Mouse (Mus musculus): ENCODE data around the gene Tnfrsf17. TPM values are rescaled to one million over a fixed set of nuclear protein-coding genes. Genes with fewer than 3 reads are reported as not detected.
"Not testable (repeated sequence)": the region's sequence is repeated elsewhere in the genome, so short reads cannot be mapped to it uniquely, and the experiment has no call there.

Tnfrsf17 gene
- not detected in 2 replicates for polyA plus RNA-seq (2015; fragmentation: Nextera tagmentation; extraction: Ambion mirVana)

DNA sequence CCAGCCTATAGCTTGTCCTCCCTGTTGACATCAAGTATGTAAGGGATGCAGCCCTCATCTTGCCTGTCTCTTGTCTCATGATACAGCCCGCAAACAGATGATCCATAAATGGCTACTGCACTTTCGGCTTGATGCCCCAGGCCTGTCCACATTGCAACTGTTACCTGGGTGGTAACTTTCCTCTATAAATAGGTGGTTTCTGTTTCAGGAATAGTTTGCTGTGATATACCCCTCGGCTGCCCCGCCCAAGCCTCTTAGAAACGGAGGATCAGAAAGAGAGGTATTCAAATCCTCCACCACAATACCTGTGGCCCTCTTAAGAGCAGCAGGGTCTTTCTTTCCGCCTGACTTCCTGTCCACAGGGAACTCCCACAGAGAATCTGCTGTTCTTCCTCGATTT, at the start of gene Tnfrsf17:
Tnfrsf17 (plus strand) TSS at position 301 of the 400 bp plus-strand sequence.
- H3K9ac ChIP-seq: no peak within 1 kb of the TSS
- no peak within 1 kb of the TSS for H3K4me2 ChIP-seq
- ATAC-seq (ENCODE audit: low read depth): no peak
- no peak within 1 kb of the TSS for H3K27ac ChIP-seq
- H3K4me3 ChIP-seq (replicated peaks): no peak within 1 kb of the TSS
- no peaks in the 10 kb centered on the region for H3K4me1 ChIP-seq (replicated peaks)
- DNase-seq: no peak
- no peaks in the 10 kb centered on the region for H3K36me3 ChIP-seq
- 61% methylated on average over 7 of the region's 7 CpGs for WGBS (ENCODE audit: insufficient replicate concordance)
- no peaks in the 10 kb centered on the region for H3K9me3 ChIP-seq (replicated peaks)
- H3K27me3 ChIP-seq: no peaks in the 10 kb centered on the region

DNA sequence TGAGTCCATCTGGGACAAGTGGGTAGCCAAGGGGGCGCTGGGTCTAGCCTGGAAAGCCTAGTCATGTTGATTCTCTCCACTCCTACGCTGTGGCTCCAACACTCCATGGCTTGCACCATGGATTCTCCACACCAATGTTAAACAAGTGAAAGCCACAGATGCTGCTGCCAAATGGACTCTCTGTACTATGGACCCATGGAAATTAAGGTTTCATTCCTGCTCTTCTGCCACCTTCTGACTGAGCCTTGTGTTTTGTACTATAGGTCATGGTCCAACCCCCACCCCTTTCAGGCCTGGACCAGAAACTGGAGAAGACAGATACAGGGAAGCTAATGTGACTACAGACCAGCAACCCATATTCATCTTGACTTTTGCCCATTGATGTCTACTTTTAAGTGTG, 47.1 kb upstream of the Tnfrsf17 start:
- Histone ChIP-seq H3K9ac (no peak overlapping the region), H3K4me1 (replicated peaks) (peaks cover 23% of the 10 kb centered on the region), H3K27ac (no peak overlapping the region), H3K9me3 (replicated peaks) (no peaks in the 10 kb centered on the region), H3K4me3 (replicated peaks) (no peak overlapping the region), H3K36me3 (no peaks in the 10 kb centered on the region), H3K27me3 (no peaks in the 10 kb centered on the region), H3K4me2 (no peak overlapping the region)
- ATAC-seq (ENCODE audit: low read depth) (no peak), DNase-seq (no peak)
- 67% methylated on average over 2 of the region's 2 CpGs for WGBS (ENCODE audit: insufficient replicate concordance)

- no peak overlapping the region for H3K4me2 ChIP-seq
- WGBS (ENCODE audit: insufficient replicate concordance): 44% methylated on average over 6 of the region's 6 CpGs
- H3K27ac ChIP-seq: peak overlapping the region; percentile 93
- no peaks in the 10 kb centered on the region for H3K36me3 ChIP-seq
- H3K4me1 ChIP-seq (replicated peaks): peaks cover 27% of the 10 kb centered on the region
- 0 out of 2 replicates have a peak overlapping the region, but pooled peaks have one; percentile 47 for H3K9ac ChIP-seq
- H3K27me3 ChIP-seq: no peaks in the 10 kb centered on the region
- ATAC-seq (ENCODE audit: low read depth) (no peak), DNase-seq (no peak)
- no peak overlapping the region for H3K4me3 ChIP-seq (replicated peaks)
- no peaks in the 10 kb centered on the region for H3K9me3 ChIP-seq (replicated peaks)
These were observed 43.8 kb upstream of the Tnfrsf17 start for GRCm38 (mm10) chr16:11269808-11270207.

GRCm38 (mm10) chr16:11270642-11271041, 43.0 kb upstream of the Tnfrsf17 start:
- Histone ChIP-seq H3K36me3 (no peaks in the 10 kb centered on the region), H3K4me1 (replicated peaks) (peaks cover 27% of the 10 kb centered on the region), H3K4me2 (peak overlapping the region; percentile 44), H3K9me3 (replicated peaks) (no peaks in the 10 kb centered on the region), H3K4me3 (replicated peaks) (no peak overlapping the region), H3K27ac (peak overlapping the region; percentile 93), H3K27me3 (no peaks in the 10 kb centered on the region), H3K9ac (peak overlapping the region; percentile 61)
- 17% methylated on average over 2 of the region's 2 CpGs for WGBS (ENCODE audit: insufficient replicate concordance)
- DNase-seq: peak; percentile 71
- ATAC-seq (ENCODE audit: low read depth): peak; percentile 100

DNA sequence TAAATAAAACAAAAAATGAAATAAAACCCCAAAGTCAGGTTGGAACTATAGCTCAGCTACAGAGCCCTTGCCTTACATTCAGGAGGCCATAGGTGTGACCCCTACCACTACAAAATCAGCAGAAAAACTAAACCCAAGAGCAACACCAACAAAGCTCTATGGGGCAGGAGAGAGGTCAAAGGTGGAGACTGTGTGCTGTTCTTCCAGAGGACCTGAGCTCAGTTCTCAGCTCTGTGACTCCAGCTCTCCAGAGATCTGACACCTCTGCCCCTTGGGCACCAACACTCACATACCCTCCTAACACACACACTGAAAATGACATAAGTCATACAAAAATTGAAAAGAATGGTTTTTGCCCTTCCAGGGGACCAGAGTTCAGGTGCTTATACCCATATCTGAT, 42.5 kb upstream of the Tnfrsf17 start:
- no peak overlapping the region for H3K4me3 ChIP-seq (replicated peaks)
- peak overlapping the region; percentile 61 for H3K9ac ChIP-seq
- H3K9me3 ChIP-seq (replicated peaks): no peaks in the 10 kb centered on the region
- H3K4me1 ChIP-seq (replicated peaks): peaks cover 27% of the 10 kb centered on the region
- H3K36me3 ChIP-seq: no peaks in the 10 kb centered on the region
- peak overlapping the region; percentile 93 for H3K27ac ChIP-seq
- no peak for DNase-seq
- ATAC-seq (ENCODE audit: low read depth): peak; percentile 45
- H3K4me2 ChIP-seq: peak overlapping the region; percentile 44
- H3K27me3 ChIP-seq: no peaks in the 10 kb centered on the region

DNA sequence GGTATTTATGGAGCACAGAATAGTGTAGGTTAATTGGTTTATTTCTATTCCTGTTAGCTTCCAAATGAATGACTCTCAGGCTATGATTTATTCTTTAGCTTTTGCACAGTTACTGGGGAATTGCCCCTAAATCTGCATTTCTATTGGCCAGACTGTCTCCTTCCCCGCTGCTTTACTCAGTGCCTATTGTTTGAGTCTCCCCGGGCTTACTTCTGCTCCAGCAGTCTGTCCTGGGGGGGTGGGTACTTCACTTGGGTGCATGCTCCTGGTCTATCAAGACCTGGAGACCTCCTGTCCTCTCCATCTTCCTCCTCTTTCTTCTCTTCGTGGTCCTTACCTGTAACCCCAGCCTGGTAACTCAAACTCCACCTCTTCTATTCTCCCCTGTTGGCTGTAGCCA, 36.7 kb upstream of the Tnfrsf17 start:
- no peak for DNase-seq
- no peak overlapping the region for H3K4me3 ChIP-seq (replicated peaks)
- peaks cover 8% of the 10 kb centered on the region for H3K4me1 ChIP-seq (replicated peaks)

GRCm38 (mm10) chr16:11278778-11279177, 34.8 kb upstream of the Tnfrsf17 start:
- H3K27me3 ChIP-seq: no peaks in the 10 kb centered on the region
- 55% methylated on average over 6 of the region's 6 CpGs for WGBS (ENCODE audit: insufficient replicate concordance)
- H3K9ac ChIP-seq: no peak overlapping the region
- H3K9me3 ChIP-seq (replicated peaks): no peaks in the 10 kb centered on the region
- H3K4me3 ChIP-seq (replicated peaks): no peak overlapping the region
- H3K36me3 ChIP-seq: no peaks in the 10 kb centered on the region
- no peak overlapping the region for H3K27ac ChIP-seq
- peaks cover 7% of the 10 kb centered on the region for H3K4me1 ChIP-seq (replicated peaks)
- DNase-seq (no peak), ATAC-seq (ENCODE audit: low read depth) (no peak)
- no peak overlapping the region for H3K4me2 ChIP-seq

More for the DNA sequence above, 36.7 kb upstream of the Tnfrsf17 start:
- H3K4me2 ChIP-seq: no peak overlapping the region
- no peaks in the 10 kb centered on the region for H3K36me3 ChIP-seq
- no peak for ATAC-seq (ENCODE audit: low read depth)
- H3K27ac ChIP-seq: no peak overlapping the region
- H3K9me3 ChIP-seq (replicated peaks): no peaks in the 10 kb centered on the region
- no peaks in the 10 kb centered on the region for H3K27me3 ChIP-seq
- 58% methylated on average over 3 of the region's 3 CpGs for WGBS (ENCODE audit: insufficient replicate concordance)
- H3K9ac ChIP-seq: no peak overlapping the region

- WGBS (ENCODE audit: insufficient replicate concordance): 81% methylated on average over 5 of the region's 5 CpGs
- H3K27ac ChIP-seq: no peak overlapping the region
These were observed 30.9 kb upstream of the Tnfrsf17 start for GRCm38 (mm10) chr16:11282655-11283232.

GRCm38 (mm10) chr16:11284881-11285280, 28.7 kb upstream of the Tnfrsf17 start:
- Histone ChIP-seq H3K9me3 (replicated peaks) (no peaks in the 10 kb centered on the region; the same call in 1 of the 2 replicates), H3K27me3 (no peaks in the 10 kb centered on the region), H3K4me1 (replicated peaks) (peaks cover 15% of the 10 kb centered on the region), H3K4me3 (replicated peaks) (no peak overlapping the region), H3K36me3 (no peaks in the 10 kb centered on the region), H3K27ac (no peak overlapping the region), H3K4me2 (no peak overlapping the region), H3K9ac (no peak overlapping the region)
- ATAC-seq (ENCODE audit: low read depth) (no peak), DNase-seq (no peak)
- 51% methylated on average over 2 of the region's 2 CpGs for WGBS (ENCODE audit: insufficient replicate concordance)

More at GRCm38 (mm10) chr16:11282655-11283232, 30.9 kb upstream of the Tnfrsf17 start:
- no peak for DNase-seq
- no peak for ATAC-seq (ENCODE audit: low read depth)
- Histone ChIP-seq H3K27me3 (no peaks in the 10 kb centered on the region), H3K9me3 (replicated peaks) (no peaks in the 10 kb centered on the region), H3K4me1 (replicated peaks) (peaks cover 23% of the 10 kb centered on the region), H3K36me3 (no peaks in the 10 kb centered on the region), H3K4me3 (replicated peaks) (no peak overlapping the region), H3K4me2 (no peak overlapping the region), H3K9ac (no peak overlapping the region)

DNA sequence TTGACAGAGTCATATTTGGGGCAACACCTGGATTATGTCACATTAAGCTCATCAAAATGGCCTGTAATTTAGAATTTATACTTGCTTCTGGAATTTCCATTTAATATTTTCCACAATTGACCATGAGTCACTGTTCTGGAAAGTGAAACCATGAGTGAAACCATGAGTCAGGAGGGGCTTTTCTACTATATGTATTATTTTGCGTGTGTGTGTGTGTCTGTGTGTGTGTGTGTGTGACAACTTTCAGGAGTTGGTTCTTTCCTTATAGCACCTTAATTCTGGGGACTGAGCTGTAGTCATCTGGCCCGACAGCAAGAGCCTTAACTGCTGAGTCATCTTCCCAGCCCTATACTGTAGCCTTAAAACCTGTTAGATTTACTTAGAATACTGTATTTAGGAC, 27.7 kb upstream of the Tnfrsf17 start:
- Histone ChIP-seq H3K27me3 (no peaks in the 10 kb centered on the region), H3K4me3 (replicated peaks) (no peak overlapping the region), H3K9me3 (replicated peaks) (peaks cover 9% of the 10 kb centered on the region), H3K27ac (no peak overlapping the region), H3K4me1 (replicated peaks) (peaks cover 15% of the 10 kb centered on the region), H3K4me2 (no peak overlapping the region), H3K36me3 (no peaks in the 10 kb centered on the region), H3K9ac (no peak overlapping the region)
- 60% methylated on average over 2 of the region's 2 CpGs for WGBS (ENCODE audit: insufficient replicate concordance)
- no peak for ATAC-seq (ENCODE audit: low read depth)
- peak; percentile 15 for DNase-seq

DNA sequence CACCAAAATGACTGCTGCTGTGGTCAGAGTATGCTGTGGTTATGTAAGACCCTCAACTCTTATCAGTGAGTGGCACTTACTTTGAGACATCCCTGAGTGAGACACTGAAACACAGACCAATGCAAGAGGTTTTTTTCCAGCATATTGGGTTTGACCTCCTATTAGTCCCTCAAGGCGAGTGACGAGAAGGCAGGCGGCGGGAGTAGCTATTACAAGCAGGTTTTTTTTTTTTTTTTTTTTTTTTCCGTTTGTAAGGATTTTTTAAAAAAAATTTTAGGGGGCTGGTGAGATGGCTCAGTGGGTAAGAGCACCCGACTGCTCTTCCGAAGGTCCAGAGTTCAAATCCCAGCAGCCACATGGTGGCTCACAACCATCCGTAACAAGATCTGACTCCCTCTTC, 24.7 kb upstream of the Tnfrsf17 start:
- not testable (repeated sequence) for H3K9me3 ChIP-seq (replicated peaks); H3K36me3 ChIP-seq; H3K27me3 ChIP-seq; H3K9ac ChIP-seq; DNase-seq; H3K4me2 ChIP-seq; H3K4me3 ChIP-seq (replicated peaks); H3K27ac ChIP-seq; ATAC-seq (ENCODE audit: low read depth)
- peaks cover 15% of the 10 kb centered on the region for H3K4me1 ChIP-seq (replicated peaks)
- 82% methylated on average over 8 of the region's 8 CpGs for WGBS (ENCODE audit: insufficient replicate concordance)

- H3K4me1 ChIP-seq (replicated peaks); H3K27ac ChIP-seq; H3K27me3 ChIP-seq; H3K4me2 ChIP-seq; DNase-seq; H3K9ac ChIP-seq; H3K9me3 ChIP-seq (replicated peaks); ATAC-seq (ENCODE audit: low read depth); H3K36me3 ChIP-seq; H3K4me3 ChIP-seq (replicated peaks): not testable (repeated sequence)
- WGBS (ENCODE audit: insufficient replicate concordance): 71% methylated on average over 4 of the region's 4 CpGs
These were observed 18.0 kb upstream of the Tnfrsf17 start for GRCm38 (mm10) chr16:11295583-11295982.
